Mouse (Mus musculus) heart, adult 11 months (tissue): Measurements from ENCODE around the gene Sept6.

Source experiments
- DNase-seq: peaks from one replicate; pipeline ENCODE4 v3.0.0; 2022

The Sept6 gene

GRCm38 (mm10) chrX:36863766-36864608 is 127.6 kb downstream of the Sept6 start:
- DNase-seq: peak; percentile 98
